8 mouse cellular contexts compared by ENCODE assay signal in genomic region chr2:38285781-38286432, GRCm38 (mm10). TPM values are rescaled to one million over a fixed set of nuclear protein-coding genes. Genes with fewer than 3 reads are reported as not detected.
A peak's percentile ranks its signal among the peaks of the same experiment; 100 is the strongest.
DNase-seq lines count a peak whose midpoint lies in the region; ATAC-seq lines count a peak whose summit lies in the region.

No protein-coding gene starts in this region.

- no peaks in the 10 kb centered on the region for H3K9me3 ChIP-seq in lung, embryonic 16.5 days (ENCODE audit: control insufficient read depth, low read length)
- no peaks in the 10 kb centered on the region for H3K9me3 ChIP-seq in neural tube, embryonic 13.5 days

- 58% methylated on average over 4 of the region's 4 CpGs for whole genome bisulfite sequencing in lung, embryonic 16.5 days
- WGBS in neural tube, embryonic 13.5 days, result 66% methylated on average over 4 of the region's 4 CpGs

- no peaks in the 10 kb centered on the region for H3K27me3 ChIP-seq in lung, embryonic 16.5 days (ENCODE audit: control insufficient read depth, insufficient read depth, low read depth, low read length)
- no peaks in the 10 kb centered on the region for H3K27me3 ChIP-seq in neural tube, embryonic 13.5 days

- H3K4me1 ChIP-seq in lung, embryonic 16.5 days (replicated peaks; ENCODE audit: control insufficient read depth, insufficient read depth, low read length), result peaks cover 12% of the 10 kb centered on the region
- peaks cover 19% of the 10 kb centered on the region for H3K4me1 ChIP-seq in neural tube, embryonic 13.5 days (replicated peaks)

- DNase-seq in lung, adult 18-20 months, result no peak
- peak; percentile 17 for DNase-seq in kidney, postnatal 10 days
- DNase-seq in embryo, embryonic 9.5 days (ENCODE audit: extremely low spot score), result no peak
- DNase-seq in spleen, postnatal 4 days (ENCODE audit: low spot score in 2 of 2), result no peak
- DNase-seq in lung, postnatal 36 days, result no peak

- H3K9ac ChIP-seq in lung, embryonic 16.5 days (ENCODE audit: low read length), result peak overlapping the region; percentile 95
- peak overlapping the region; percentile 88 for H3K9ac ChIP-seq in neural tube, embryonic 13.5 days

- peak overlapping the region; percentile 95 for H3K4me3 ChIP-seq in lung, embryonic 16.5 days (ENCODE audit: low read length)
- peak overlapping the region; percentile 84 for H3K4me3 ChIP-seq in neural tube, embryonic 13.5 days

- ATAC-seq in lung, embryonic 16.5 days (ENCODE audit: low read depth), result no peak
- ATAC-seq in erythroblast, adult 5-6 weeks (replicated peaks; ENCODE audit: low FRiP score, poor library complexity, severe bottlenecking), result peak; percentile 42; the same call in 1 of the 2 replicates
- ATAC-seq in neural tube, embryonic 13.5 days (ENCODE audit: low read depth), result no peak

- peak overlapping the region; percentile 68 for H3K4me2 ChIP-seq in lung, embryonic 16.5 days (ENCODE audit: low read depth, low read length)
- H3K4me2 ChIP-seq in neural tube, embryonic 13.5 days, result peak overlapping the region; percentile 72

- H3K27ac ChIP-seq in lung, embryonic 16.5 days (ENCODE audit: low read length), result no peak overlapping the region; the same call in 1 of the 2 replicates
- no peak overlapping the region for H3K27ac ChIP-seq in neural tube, embryonic 13.5 days (replicated peaks)

- no peaks in the 10 kb centered on the region for H3K36me3 ChIP-seq in lung, embryonic 16.5 days (ENCODE audit: control insufficient read depth, insufficient read depth, low read length)
- no peaks in the 10 kb centered on the region for H3K36me3 ChIP-seq in neural tube, embryonic 13.5 days

RNA-seq across cellular contexts. Expression of gene Dennd1a, which starts 1.3 kb away (rescaled TPM):
- polyA plus RNA-seq in lung, embryonic 16.5 days (2015; fragmentation: Nextera tagmentation; extraction: Ambion mirVana), result 11.0 and 11.7 TPM in 2 replicates
- 15.7 and 17.9 TPM in 2 replicates for total RNA-seq in erythroblast, adult 5-6 weeks (2015; ENCODE audit: low replicate concordance)
- total RNA-seq in erythroblast, adult 5-6 weeks (2017; ENCODE audit: low replicate concordance), result 25.4 and 26.2 TPM in 2 replicates
- 14.3 and 14.6 TPM in 2 replicates for polyA plus RNA-seq in neural tube, embryonic 13.5 days (2015; fragmentation: Nextera tagmentation; extraction: Ambion mirVana)

RNA-seq across cellular contexts. Expression of gene Lhx2, which starts 53.2 kb away (rescaled TPM):
- not detected in 2 replicates for polyA plus RNA-seq in lung, embryonic 16.5 days (2015; fragmentation: Nextera tagmentation; extraction: Ambion mirVana)
- not detected in 2 replicates for total RNA-seq in erythroblast, adult 5-6 weeks (2015; ENCODE audit: low replicate concordance)
- total RNA-seq in erythroblast, adult 5-6 weeks (2017; ENCODE audit: low replicate concordance), result not detected in 2 replicates
- polyA plus RNA-seq in neural tube, embryonic 13.5 days (2015; fragmentation: Nextera tagmentation; extraction: Ambion mirVana), result 3.7 and 4.3 TPM in 2 replicates
